Mouse (Mus musculus): ENCODE data around the gene Itgb4.

DNA sequence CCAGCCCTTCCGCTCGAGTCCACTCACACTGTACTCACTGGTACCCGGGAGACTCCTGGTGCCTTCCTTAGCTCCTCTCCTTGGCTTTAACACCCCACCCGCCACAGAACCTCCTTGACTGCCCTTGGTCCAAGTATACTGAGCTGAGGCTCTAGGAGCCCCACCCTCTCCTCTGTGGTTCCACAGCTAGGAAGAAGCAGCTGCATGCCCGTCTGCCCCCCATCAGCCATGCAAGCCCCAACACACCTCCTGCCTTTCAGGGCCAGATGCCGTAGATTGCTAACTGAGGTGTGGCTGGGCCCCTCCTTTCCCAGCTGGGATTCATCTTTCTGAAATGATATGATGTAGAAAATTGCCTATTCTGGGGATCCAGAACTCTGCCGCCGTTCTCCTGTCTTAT, 29.3 kb upstream of the Itgb4 start:
- TF ChIP-seq CTCF (IDR thresholded peaks at IDR 0.05; ENCODE audit: low read depth) (no peak), EP300 (IDR thresholded peaks at IDR 0.05; ENCODE audit: low read depth) (no peak)
